Mouse (Mus musculus): ENCODE results near the gene Smpd4. TPM values are rescaled to one million over a fixed set of nuclear protein-coding genes. Genes with fewer than 3 reads are reported as not detected.

Gene Smpd4
- polyA plus RNA-seq, 1 experiment from 2014 or later = 9.0 TPM

DNA sequence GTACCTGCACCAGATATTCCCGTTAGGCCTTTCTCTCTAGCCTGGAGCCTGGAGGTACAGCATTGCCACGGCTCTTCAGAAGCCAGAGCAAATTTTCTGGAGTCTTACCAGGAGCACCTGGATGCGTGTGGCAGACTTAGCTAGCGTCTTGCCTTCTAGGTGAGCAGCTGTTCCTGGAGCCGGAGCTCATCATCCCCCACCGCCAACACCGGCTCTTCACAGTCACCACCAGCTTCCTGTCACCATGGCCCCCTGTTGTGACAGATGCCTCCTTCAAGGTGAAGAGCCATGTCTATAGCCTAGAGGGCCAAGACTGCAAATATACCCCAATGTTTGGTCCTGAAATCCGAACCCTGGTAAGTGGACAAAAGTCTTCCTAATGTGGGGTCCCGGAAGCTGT lies 21.6 kb downstream of the Smpd4 start:
- Histone ChIP-seq H3K4me2 (replicated peaks; ENCODE audit: low read depth) (no peak overlapping the region), H3K4me3 (ENCODE audit: low read depth, low read length) (no peak overlapping the region), H3K36me3 (ENCODE audit: control insufficient read depth, insufficient read depth) (peaks cover 57% of the 10 kb centered on the region), H3K9me3 (ENCODE audit: control insufficient read depth) (no peaks in the 10 kb centered on the region), H3K27ac (ENCODE audit: low read depth, low read length) (no peak overlapping the region), H3K9ac (ENCODE audit: low read depth, low read length) (no peak overlapping the region), H3K4me1 (replicated peaks; ENCODE audit: control insufficient read depth, insufficient read depth, low read length) (no peaks in the 10 kb centered on the region), H3K27me3 (replicated peaks; ENCODE audit: control insufficient read depth, insufficient read depth, low read length) (no peaks in the 10 kb centered on the region)
- TF ChIP-seq CTCF (IDR thresholded peaks at IDR 0.05; ENCODE audit: low read depth) = no peak
- no peak for ATAC-seq
- WGBS = 94% methylated on average over 9 of the region's 9 CpGs

GRCm38 (mm10) chr16:17641301-17641700 lies 22.1 kb downstream of the Smpd4 start:
- Histone ChIP-seq H3K4me1 (replicated peaks; ENCODE audit: control insufficient read depth, insufficient read depth, low read length) (peaks cover 4% of the 10 kb centered on the region; the same call in 1 of the 2 replicates), H3K36me3 (ENCODE audit: control insufficient read depth, insufficient read depth) (peaks cover 57% of the 10 kb centered on the region), H3K4me3 (ENCODE audit: low read depth, low read length) (no peak overlapping the region), H3K9me3 (ENCODE audit: control insufficient read depth) (no peaks in the 10 kb centered on the region), H3K27ac (ENCODE audit: low read depth, low read length) (no peak overlapping the region), H3K9ac (ENCODE audit: low read depth, low read length) (no peak overlapping the region), H3K27me3 (replicated peaks; ENCODE audit: control insufficient read depth, insufficient read depth, low read length) (no peaks in the 10 kb centered on the region), H3K4me2 (replicated peaks; ENCODE audit: low read depth) (no peak overlapping the region)
- ATAC-seq = no peak
- WGBS = 81% methylated on average over 6 of the region's 6 CpGs
- TF ChIP-seq CTCF (IDR thresholded peaks at IDR 0.05; ENCODE audit: low read depth) = no peak

DNA sequence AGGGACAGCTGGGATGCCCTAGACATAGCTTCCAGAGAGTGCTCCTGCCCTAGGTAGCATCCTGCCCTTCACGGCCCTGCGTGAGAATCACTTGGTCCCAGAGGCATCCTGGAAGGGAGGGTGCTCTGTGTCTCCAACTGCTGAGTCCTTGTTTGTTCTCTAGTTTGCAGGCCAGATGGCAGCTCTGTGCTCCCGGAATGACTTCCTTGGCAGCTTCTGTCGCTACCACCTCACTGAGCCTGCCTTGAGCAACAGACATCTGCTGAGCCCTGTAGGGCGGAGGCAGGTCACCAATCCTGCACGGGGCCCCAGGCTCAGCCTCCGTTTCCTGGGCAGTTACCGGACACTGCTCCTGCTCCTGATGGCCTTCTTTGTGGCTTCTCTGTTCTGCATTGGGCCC lies 23.2 kb downstream of the Smpd4 start:
- no peak for ATAC-seq
- peaks cover 53% of the 10 kb centered on the region for H3K36me3 ChIP-seq (ENCODE audit: control insufficient read depth, insufficient read depth)
- no peak overlapping the region for H3K27ac ChIP-seq (ENCODE audit: low read depth, low read length)
- no peak for TF ChIP-seq CTCF (IDR thresholded peaks at IDR 0.05; ENCODE audit: low read depth)
- no peaks in the 10 kb centered on the region for H3K9me3 ChIP-seq (ENCODE audit: control insufficient read depth)
- H3K4me1 ChIP-seq (replicated peaks; ENCODE audit: control insufficient read depth, insufficient read depth, low read length) = peaks cover 4% of the 10 kb centered on the region; the same call in 1 of the 2 replicates
- H3K9ac ChIP-seq (ENCODE audit: low read depth, low read length) = no peak overlapping the region
- WGBS = 91% methylated on average over 8 of the region's 8 CpGs
- no peaks in the 10 kb centered on the region for H3K27me3 ChIP-seq (replicated peaks; ENCODE audit: control insufficient read depth, insufficient read depth, low read length)
- no peak overlapping the region for H3K4me2 ChIP-seq (replicated peaks; ENCODE audit: low read depth)
- H3K4me3 ChIP-seq (ENCODE audit: low read depth, low read length) = no peak overlapping the region

- TF ChIP-seq CTCF (IDR thresholded peaks at IDR 0.05; ENCODE audit: low read depth) = no peak
- no peak overlapping the region for H3K27ac ChIP-seq (ENCODE audit: low read depth, low read length)
- H3K27me3 ChIP-seq (replicated peaks; ENCODE audit: control insufficient read depth, insufficient read depth, low read length) = no peaks in the 10 kb centered on the region
- no peak overlapping the region for H3K9ac ChIP-seq (ENCODE audit: low read depth, low read length)
- no peaks in the 10 kb centered on the region for H3K9me3 ChIP-seq (ENCODE audit: control insufficient read depth)
- no peak overlapping the region for H3K4me2 ChIP-seq (replicated peaks; ENCODE audit: low read depth)
- 95% methylated on average over 4 of the region's 4 CpGs for WGBS
- peaks cover 49% of the 10 kb centered on the region for H3K36me3 ChIP-seq (ENCODE audit: control insufficient read depth, insufficient read depth)
- no peak for ATAC-seq
- H3K4me3 ChIP-seq (ENCODE audit: low read depth, low read length) = no peak overlapping the region
- H3K4me1 ChIP-seq (replicated peaks; ENCODE audit: control insufficient read depth, insufficient read depth, low read length) = peaks cover 4% of the 10 kb centered on the region; the same call in 1 of the 2 replicates
These were observed 24.4 kb downstream of the Smpd4 start for GRCm38 (mm10) chr16:17643437-17643990.

DNA sequence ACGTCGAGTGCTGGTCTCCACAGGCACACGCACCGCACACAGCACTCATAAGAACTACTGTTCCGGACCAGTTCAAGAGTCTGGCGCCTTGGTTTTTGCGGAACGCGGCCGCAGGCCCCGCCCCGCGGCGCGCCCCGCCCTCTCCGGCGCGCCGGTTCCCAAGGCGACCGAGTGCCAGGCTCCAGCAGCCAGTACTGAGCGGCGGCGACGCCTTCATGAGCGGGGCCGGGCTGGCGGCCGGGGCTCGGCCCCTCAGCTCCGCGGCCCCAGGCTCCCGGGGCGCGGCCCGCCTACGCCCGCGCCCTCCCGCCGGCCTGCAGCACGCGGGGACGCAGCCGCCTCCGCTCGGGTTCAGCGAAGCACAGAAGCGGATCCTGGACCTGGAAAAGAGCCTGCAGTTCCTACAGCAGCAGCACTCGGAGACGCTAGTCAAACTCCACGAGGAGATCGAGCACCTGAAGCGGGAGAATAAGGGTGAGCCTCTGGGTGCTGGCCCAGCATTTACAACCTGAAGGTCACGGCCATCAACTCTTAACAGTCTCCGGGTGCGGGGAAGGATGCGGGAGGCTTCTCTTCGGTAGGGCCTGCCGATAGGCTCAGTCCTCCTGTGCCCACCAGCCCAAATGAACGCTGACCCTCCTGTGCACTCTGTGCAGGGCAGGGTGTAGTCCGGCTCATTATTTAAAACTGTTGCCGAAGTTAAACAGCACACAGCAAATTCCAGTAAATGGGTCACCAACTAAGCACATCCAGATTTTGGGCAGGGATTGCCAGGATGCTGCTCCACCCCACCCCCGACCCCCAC lies 27.4 kb downstream of the Smpd4 start, which contains the start of gene Ccdc74a:
TSS of gene Ccdc74a (plus strand) at position 161 of the 805 bp plus-strand sequence.
- Histone ChIP-seq H3K9me3 (ENCODE audit: control insufficient read depth) (no peaks in the 10 kb centered on the region), H3K27ac (ENCODE audit: low read depth, low read length) (no peak within 1 kb of the TSS), H3K36me3 (ENCODE audit: control insufficient read depth, insufficient read depth) (peaks cover 43% of the 10 kb centered on the region), H3K27me3 (replicated peaks; ENCODE audit: control insufficient read depth, insufficient read depth, low read length) (no peaks in the 10 kb centered on the region), H3K9ac (ENCODE audit: low read depth, low read length) (peak within 1 kb of the TSS; percentile 37; the same call in 1 of the 2 replicates), H3K4me3 (ENCODE audit: low read depth, low read length) (peak within 1 kb of the TSS; percentile 46), H3K4me1 (replicated peaks; ENCODE audit: control insufficient read depth, insufficient read depth, low read length) (peaks cover 4% of the 10 kb centered on the region; the same call in 1 of the 2 replicates), H3K4me2 (replicated peaks; ENCODE audit: low read depth) (peak within 1 kb of the TSS; percentile 91)
- TF ChIP-seq CTCF (IDR thresholded peaks at IDR 0.05; ENCODE audit: low read depth) = no peak
- 2% methylated on average over 65 of the region's 65 CpGs for WGBS
- peak; percentile 94 for ATAC-seq

DNA sequence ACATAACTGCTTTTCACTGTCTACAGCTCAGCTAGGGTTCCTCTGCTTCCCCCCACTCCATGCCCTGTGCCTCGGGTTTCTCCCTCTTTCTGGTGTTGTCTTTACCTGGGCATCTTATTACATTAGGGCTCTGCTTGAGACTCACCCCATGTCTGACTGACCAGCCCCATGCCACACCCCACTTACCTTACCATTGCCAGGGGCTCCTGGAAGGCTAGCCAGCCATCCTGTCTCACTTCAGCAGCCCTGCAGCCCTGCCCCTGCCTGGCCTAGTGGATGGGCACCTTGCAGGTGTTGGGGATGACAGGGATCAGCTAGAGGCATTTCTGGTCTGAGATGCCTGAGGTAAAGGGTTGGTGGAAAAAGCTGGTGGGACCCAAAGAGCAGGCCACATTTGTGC lies 28.0 kb downstream of the Smpd4 start:
- Histone ChIP-seq H3K4me1 (replicated peaks; ENCODE audit: control insufficient read depth, insufficient read depth, low read length) (peaks cover 4% of the 10 kb centered on the region; the same call in 1 of the 2 replicates), H3K27me3 (replicated peaks; ENCODE audit: control insufficient read depth, insufficient read depth, low read length) (no peaks in the 10 kb centered on the region), H3K36me3 (ENCODE audit: control insufficient read depth, insufficient read depth) (peaks cover 45% of the 10 kb centered on the region), H3K27ac (ENCODE audit: low read depth, low read length) (no peak overlapping the region), H3K4me3 (ENCODE audit: low read depth, low read length) (no peak overlapping the region), H3K4me2 (replicated peaks; ENCODE audit: low read depth) (peak overlapping the region; percentile 91; the same call in 1 of the 2 replicates), H3K9me3 (ENCODE audit: control insufficient read depth) (no peaks in the 10 kb centered on the region), H3K9ac (ENCODE audit: low read depth, low read length) (no peak overlapping the region)
- 33% methylated on average over 1 of the region's 1 CpGs for WGBS
- no peak for ATAC-seq
- no peak for TF ChIP-seq CTCF (IDR thresholded peaks at IDR 0.05; ENCODE audit: low read depth)
